Mouse (Mus musculus): ENCODE results near the gene Gucy2e.

The Gucy2e gene

DNA sequence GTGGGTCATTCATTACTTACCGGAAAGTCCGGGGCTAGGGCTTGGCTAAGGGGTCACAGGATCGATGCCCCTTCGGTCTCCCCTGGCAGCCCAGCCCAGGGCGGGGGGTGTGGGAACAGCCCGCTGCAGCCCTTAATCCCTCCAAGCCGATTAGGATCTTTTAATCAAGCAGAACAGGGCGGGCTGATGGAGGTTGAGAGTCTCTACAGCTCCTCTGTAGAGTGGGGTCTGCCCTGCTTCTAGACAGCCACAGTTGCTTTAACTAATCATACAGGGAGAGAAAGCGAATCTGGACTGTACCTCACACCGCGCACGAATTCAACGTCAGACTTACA is at the start of gene Gucy2e:
Gene Gucy2e, minus strand, starts transcription at position 111 of the 335 bp plus-strand sequence.
- no peak for DNase-seq (ENCODE audit: extremely low read depth, low read depth)

DNA sequence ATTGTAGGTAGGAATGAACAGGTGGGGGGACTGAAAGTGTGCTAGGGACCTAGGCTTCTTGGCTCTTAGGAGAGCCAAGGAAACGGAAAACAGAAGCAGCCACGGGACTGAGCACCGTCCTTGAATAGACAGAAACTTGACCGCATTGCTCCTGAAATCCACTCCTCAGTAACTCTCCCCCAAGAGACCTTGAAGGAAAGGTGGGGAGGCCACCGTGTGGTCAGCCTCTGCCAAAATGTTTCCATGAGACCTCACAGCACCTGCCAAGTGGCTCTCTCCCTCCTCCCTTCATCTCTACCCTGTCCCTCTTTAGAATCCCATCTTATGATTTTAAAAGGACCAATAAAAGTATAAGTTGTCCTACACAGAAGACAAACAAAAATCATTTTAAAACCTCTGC is 40.4 kb upstream of the Gucy2e start:
- no peak for DNase-seq (ENCODE audit: extremely low read depth, low read depth)

DNA sequence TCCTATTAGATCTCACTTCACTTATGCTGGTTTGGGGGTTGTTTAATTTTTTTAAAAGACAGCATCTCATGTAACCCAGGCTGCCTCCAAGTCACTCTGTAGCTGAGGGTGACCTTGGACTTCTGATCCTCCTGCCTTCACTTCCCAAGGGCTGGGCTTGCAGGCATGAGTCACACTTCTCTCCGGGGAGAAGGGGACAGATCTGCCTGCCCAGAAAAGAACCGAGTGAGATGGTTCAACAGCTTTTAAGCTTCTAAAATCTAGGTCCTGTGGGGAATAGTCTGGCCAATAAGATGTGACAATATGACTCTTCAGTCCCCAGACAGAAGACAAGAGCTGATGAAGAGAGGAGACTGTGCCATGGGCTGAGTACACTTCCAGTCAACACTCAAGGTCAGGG is 39.2 kb upstream of the Gucy2e start:
- DNase-seq (ENCODE audit: extremely low read depth, low read depth) = no peak

DNA sequence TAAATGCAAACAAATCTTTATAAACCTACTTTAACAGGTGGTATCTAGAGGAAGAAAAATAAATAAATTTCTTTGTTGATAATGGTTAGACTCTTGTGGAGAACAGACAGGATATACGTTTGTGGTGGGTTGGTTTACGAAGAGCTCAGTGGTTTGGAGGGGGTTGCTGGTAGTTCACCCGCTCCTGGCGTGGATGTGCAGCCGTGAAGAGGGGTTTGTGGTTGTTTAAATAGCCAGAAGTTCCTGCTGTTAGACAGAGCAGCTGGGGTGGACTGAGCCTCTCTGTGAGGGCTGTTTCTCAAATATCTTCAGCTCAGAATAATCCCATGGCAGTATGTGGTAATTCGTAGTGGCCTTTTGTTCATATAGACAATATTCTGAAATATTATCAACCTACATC is 38.8 kb upstream of the Gucy2e start:
- DNase-seq (ENCODE audit: extremely low read depth, low read depth) = no peak

DNA sequence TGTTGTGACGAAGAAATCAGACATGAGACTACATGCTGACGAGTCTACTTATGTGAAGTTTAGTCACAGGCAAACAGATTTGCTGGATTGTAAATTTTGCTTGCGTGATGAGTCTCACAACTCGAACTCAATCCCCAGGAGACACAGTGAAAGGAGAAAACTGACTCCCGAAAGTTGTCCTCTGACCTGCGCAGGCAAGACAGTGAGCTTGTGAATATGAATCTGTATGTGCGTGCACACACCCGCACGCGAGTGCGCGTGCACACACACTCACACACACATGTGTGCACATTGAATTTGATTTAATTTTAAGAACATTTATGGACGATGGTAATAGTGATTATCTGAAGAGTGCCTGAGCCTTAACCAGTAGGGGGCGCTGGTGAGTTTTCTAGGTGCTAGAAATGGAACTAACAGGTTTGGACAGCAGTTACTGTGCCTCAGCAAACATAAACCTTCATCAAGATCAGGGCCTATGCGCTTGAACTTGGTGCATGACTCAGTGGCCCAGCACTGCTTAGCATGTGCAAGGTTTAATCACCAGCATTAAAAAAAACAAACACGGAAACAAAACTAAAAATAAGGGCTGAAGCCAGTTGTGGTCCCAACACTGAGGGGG is 35.4 kb upstream of the Gucy2e start:
- DNase-seq (ENCODE audit: extremely low read depth, low read depth) = peak; percentile 64

DNA sequence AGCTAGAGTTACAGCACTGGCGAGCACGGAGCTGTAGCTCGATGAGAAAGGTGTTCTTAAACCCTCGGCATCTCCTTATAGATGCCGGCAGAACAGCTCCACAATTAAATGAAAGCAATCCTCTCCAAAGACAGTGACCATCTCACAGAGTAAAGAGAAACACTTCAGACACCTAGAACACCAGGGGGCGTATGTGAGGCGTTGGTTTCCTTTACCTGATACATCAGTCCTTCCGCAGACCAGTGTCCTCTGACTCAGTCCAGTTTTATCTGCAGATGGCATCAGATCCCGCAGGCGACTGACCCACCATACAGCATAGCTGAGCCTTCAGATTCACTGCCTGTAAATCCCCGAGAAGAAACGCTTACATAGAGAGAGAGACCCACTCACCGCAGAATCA is 32.7 kb upstream of the Gucy2e start:
- no peak for DNase-seq (ENCODE audit: extremely low read depth, low read depth)

DNA sequence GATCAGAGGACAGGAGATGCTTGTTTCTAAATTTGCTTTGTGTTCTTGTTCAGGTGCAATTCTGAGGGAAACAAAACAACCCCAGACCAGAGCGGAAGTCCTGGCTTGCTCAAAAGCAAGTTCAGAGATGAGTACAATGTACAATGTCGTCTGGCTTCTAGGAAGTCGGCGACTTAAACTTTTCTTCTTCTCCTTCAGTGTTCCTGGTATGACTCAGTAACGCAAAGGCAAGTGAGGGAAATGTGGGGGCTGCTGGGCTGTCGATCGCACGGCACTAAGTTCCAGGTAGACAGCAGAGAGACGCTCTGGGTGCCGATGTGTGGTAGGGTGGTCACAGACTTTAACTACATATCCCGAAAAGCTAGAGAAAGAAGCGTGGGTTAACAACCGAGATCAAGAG is 31.3 kb upstream of the Gucy2e start:
- no peak for DNase-seq (ENCODE audit: extremely low read depth, low read depth)

DNA sequence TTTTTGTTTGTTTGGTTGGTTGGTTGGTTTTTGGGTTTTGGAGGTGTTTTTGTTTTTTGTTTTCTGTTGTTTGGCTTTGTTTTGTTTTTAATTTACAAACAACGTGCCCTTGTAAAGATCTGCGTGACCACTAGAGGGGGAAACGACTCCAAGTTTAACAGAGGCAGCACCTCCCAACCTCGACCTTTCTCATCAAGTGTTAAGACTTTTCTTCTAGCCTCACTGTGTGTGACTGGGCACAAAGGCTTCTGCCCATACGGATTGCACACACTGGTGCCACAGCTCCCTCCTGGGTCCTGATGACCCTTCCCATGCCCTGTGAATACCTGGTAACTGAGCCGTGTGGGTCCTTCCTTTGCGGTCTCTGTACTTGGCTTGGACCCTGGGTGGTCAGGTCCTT is 30.5 kb upstream of the Gucy2e start:
- DNase-seq (ENCODE audit: extremely low read depth, low read depth) = no peak

DNA sequence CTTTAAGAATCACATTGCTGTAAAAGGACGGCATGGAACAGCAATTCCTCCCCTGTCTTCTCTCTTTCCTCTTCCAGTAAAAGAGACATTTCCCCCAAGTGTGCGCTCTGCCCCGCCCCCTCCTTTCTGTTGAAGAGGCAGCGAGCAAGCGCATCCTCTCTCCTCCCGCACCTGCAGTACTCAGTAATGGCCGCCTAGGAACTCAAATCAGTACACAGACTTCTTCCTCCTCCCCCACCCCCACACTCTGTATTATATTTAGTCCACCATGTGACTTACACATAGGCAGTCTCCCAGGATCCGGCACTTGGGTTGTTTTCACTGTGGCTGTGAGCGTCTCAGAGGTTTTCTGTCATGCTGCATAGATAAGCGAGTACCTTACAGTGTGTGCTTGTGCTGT is 29.4 kb upstream of the Gucy2e start:
- no peak for DNase-seq (ENCODE audit: extremely low read depth, low read depth)

DNA sequence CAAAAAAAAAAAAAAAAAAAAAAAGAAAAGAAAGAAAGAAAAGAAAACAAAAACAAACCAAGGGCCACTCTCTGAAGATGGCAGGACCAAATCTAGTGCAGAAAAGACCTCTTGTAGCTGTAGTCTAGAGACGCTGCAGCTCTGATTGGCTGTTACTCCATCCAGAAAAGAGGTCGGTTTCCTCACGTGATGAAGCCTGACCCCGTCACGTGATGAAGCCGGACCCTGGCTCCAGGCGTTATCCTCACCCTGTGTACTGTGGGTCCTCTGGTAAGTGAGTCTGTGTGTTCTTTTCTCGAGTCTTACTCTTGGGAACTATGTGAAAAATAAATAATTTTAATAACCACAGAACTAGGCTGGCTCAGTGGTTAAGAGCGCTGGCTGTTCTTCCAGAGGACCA is 28.6 kb upstream of the Gucy2e start:
- no peak for DNase-seq (ENCODE audit: extremely low read depth, low read depth)

DNA sequence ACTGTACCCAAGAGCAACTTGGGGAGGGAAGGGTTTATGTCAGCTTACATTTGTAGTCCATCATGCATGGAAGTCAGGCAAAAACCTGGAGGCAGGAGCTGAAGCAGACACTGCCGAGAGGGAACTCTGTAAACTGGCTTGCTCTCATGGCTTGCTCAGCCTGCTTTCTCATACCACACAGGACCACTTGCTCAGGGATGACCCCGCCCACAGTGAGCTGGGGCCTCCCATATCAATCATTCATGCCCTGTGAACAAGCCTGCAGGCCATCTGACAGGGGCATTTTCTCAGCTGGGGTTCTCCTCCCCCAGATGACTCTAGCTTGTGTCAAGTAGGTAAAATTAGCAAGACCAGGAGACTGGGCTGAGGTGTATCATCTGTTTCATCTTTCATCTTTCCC is 27.4 kb upstream of the Gucy2e start:
- DNase-seq (ENCODE audit: extremely low read depth, low read depth) = no peak

DNA sequence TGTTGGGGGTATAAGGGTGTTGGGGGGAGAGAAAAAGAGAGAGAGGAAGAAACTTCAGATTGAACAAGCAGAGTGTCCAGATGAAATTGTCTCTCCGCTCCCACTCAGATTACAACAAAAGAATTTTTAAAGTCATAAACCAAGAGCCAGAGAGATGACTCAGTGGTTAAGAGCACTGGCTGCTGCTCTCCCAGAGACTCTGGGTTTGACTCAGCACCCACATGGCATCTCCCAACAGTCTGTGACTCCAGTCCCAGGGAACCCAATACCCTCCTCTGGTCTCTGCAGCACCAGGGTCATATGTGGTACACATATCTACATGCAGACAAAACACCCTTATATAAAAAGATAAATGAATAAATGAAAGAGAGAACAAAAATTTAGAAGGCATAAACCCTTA is 23.3 kb upstream of the Gucy2e start:
- no peak for DNase-seq (ENCODE audit: extremely low read depth, low read depth)

DNA sequence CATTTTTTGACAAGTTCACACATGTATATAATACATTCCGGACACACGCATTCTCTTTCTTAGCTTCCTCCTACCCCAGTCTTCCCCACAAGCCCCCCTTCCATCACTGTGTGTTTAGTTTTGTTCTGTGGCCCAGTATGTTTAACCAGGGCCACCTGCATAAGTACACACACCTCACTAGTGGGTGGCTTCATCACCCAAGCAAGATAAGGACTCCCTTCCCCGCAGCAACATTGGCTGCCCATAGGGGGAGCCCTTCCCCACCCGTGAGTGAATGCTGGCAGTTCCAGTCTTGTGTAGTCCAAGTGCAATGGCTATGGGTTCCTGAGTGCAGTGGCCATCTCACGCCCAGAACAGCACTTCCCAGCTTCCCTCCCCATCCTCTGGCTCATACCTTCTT is 21.5 kb upstream of the Gucy2e start:
- no peak for DNase-seq (ENCODE audit: extremely low read depth, low read depth)

DNA sequence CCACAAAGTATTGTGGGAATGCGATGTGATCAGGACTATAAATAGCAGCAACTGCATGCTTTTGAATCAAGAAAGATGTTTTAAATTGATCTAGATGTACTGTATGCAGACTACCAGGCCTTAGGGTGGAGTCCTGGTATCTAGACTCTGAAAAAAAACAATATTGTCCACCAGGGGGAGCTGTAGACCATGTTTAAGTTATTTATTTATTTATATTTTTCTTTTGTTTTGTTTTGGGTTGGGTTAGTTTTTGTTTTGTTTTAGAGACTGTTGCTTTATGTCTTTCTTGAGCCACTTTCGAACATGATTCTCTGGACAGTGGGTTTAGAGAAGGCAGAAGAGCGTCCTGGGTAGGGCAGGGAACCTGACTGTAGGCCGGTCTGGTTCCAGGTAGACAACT is 21.0 kb upstream of the Gucy2e start:
- DNase-seq (ENCODE audit: extremely low read depth, low read depth) = no peak

DNA sequence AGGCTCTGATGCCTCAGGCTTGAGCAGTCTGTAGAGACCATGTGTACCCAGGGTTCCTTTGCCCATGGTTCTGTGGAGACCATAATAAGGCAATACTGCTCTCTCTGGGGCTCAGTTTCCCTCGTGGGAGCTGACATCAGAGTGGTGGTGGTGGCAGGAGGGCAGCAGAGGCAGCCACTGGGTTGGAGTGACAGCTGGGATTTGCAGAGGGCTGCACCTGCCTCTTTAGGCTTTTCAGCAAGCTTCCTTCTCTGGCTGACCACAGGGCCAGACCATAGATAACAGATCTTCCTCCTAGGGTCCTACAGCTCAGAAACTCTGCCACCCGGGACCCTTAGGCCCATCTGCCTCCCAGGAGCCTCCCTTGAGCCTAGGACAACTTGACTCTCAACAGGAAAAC is 20.2 kb upstream of the Gucy2e start:
- DNase-seq (ENCODE audit: extremely low read depth, low read depth) = no peak

DNA sequence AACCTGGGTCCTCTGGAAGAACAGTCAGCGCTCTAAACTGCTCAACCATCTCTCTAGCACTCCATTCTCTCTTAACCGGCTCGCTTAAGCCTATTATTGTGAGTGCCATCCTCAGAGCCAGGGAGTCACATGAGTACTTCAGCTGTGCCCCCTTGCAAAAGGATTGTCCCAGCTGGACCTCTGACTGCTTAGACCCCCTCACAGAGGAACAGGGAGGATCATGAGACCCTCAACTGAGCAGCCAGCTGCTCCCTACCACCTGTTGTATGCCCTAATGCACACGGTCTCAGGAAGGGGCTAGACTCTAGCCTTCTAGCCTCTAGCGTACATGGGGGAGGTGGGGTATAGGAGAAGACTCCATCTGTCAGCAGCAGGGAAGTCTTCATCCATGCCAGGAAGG is 18.0 kb upstream of the Gucy2e start:
- DNase-seq (ENCODE audit: extremely low read depth, low read depth) = no peak

DNA sequence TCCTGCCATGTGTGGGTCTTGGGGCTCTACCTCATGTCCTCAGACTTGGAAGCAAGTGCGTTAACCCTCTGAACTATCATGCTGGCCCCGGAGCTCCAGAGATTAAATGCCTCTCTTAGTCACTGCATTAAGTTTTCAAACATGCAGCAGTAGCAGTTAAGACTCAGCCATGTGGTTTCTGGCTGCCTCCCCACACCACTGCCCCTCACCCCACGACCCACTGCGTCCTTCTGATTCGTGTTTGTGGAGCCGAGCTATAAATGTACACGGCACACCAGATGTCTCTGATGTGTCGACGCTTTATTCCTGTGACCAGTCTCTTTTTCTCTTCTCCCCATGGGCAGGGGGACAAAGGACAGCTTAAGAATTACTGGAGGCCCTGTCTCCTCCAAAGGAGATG is 16.3 kb upstream of the Gucy2e start:
- DNase-seq (ENCODE audit: extremely low read depth, low read depth) = no peak

DNA sequence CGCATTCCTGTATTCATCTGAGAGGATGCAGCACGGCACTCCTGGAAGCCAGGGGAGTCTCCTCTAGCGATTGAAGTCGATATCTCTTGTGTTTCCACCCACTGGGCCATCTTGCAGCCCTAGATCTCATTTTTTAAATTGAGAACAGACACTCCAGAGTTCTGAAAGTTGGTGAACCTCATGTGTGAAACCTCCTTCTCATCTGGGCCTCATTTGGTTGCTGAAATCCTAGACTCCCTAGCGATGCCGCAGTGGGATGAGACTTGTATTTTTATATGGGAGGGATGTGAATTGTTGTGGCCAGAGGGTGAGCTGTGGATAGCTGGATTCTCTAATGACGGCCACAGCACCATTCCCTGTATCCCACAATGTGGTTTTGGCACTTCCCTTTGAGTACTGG is 15.1 kb upstream of the Gucy2e start:
- no peak for DNase-seq (ENCODE audit: extremely low read depth, low read depth)

DNA sequence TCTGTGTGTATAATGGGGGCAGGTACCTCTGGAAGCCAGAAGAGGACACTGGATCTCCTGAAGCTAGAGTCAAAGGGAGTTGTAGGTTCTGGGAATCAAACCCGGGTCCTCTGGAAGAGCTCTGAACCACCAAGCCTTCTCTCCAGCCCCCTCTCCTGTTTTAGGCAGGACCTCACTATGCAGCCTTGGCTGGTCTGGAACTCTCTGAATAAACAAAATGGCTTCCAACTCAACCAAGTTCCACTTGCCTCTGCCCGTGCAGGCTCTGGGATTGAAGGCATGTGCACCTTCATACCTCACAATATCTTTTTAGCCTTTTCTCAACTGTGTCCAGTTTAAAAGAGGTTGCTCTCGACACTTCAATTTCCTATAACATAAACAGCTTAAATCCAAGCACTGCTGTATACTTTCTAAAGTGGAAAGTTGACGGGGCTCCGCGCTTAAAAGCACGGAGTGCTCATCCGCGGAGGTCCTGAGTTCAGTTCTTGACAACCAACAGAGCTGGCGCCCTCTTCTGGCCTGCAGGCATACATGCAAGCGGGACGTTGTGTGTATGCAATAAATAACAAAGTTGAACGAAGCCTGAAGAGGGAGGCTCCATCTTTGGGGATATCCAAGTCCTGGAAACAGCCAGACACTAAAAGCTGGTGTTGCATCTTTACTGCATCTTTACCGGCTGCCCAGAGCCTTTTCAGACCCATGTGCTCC is 14.5 kb upstream of the Gucy2e start:
- DNase-seq (ENCODE audit: extremely low read depth, low read depth) = peak; percentile 63

DNA sequence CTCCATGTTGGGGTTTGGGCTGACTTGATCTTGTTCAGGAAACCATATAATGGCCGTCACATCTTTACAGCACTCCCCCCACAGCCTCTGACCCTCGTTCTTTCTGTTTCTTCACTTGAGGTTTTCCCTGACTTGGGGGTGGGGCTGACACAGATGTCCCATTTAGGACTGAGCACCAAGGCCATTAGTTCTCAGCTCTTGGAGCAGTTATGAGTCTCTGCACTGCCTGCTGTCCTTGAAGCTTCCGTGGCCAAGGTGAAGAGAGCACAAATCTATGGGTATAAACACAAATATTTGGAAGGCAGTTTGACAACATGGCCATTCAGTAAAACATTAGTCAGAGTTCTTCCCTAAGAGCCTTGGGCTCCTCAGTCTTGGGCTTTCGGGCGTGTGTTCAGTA is 13.3 kb upstream of the Gucy2e start:
- no peak for DNase-seq (ENCODE audit: extremely low read depth, low read depth)

DNA sequence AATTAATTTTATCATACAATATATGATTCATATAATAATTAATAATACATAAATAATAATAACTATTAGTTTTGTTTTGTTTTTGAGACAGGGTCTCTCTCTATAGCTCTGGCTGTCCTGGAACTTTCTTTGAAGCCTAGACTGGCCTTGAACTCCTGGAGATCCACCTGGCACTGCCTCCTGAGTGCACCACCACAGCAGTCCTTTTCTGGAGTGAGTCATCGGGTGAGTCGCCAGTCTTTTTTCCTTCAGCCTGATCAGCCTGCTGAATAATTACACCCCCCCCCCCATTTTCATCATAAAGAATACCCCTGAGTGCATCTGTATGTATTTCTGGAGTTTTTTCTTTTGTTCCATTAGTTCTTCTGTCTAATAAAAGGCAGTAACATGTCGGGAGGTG is 12.3 kb upstream of the Gucy2e start:
- no peak for DNase-seq (ENCODE audit: extremely low read depth, low read depth)

DNA sequence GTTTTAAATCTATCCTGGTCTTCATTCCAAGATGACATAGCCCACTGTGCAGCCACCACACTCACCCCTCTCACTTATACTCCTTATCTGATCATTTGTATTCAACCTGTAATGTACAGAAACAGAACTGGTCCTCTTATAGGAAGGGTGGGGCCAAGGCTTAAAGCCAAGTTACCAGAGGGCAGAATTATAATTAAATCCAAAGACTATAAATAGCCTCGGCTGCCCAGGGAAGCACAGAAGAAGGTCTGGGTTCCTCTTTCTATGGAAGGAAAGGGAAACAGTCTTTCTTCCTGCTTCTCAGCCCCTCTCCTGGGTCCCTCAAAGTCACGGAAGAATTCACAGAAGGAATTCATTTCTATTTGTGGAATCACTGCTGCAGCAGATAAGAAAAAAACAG is 8.8 kb upstream of the Gucy2e start:
- peak; percentile 26 for DNase-seq (ENCODE audit: extremely low read depth, low read depth)

DNA sequence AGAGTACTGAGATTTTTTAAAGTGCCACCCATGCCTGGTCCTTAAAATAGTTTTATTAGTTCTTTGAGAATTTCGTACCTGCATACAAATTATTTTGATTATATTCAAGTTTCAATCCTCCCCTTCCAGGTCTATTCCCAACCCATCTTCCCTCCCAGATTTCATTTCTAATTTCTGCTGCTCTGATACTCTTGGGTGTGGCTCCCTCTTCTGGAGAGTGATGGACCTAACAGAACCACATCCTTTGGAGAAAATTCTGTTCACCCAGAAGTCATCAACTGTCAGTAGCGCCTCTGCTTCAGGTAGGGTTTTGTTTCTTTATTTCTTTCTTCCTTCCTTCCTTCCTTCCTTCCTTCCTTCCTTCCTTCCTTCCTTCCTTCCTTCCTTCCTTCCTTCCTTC is 8.1 kb upstream of the Gucy2e start:
- peak; percentile 26 for DNase-seq (ENCODE audit: extremely low read depth, low read depth)

Data from MEL-GATA-1-ER (cell line).